Comparison of ENCODE assay signal across 14 mouse cellular contexts in the genomic region with DNA sequence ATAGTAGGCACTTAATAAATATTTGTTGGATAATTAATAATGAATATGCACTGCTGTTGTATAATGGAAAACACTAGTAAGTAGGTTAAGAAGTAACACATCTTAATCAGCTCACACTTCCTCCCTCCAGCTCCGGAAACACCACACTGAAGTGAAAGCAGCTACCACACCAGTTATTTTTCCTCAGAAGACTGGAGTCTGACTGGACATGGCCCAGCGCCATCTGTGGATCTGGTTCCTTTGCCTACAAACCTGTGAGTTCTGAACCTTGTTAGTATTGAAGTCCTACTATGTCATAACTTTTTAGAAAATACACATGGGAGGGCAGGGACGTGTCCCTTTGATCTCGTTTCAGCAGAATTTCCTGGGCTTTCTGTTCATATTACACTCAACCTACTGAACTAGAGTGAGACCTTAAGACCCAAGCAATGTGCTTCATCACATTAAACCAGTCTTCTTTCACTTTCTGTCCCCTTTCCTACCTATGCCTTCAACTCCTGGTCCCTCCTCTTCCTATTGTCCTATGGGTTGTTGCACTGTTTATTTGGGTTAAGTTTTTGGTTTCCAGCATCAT. TPM values are rescaled to one million over a fixed set of nuclear protein-coding genes. Genes with fewer than 3 reads are reported as not detected.
DNase-seq lines count a peak whose midpoint lies in the region; ATAC-seq lines count a peak whose summit lies in the region.
"Had no signal": no experiment of that assay in that cellular context is flagged by ENCODE, and none has a peak within 500 bp of the region (broad histone marks: within the 10 kb centered on the region; RNA-seq: fewer than 3 reads in every experiment).

No protein-coding gene starts in this region.

- no peaks in the 10 kb centered on the region for H3K9me3 ChIP-seq in heart, embryonic 12.5 days (replicated peaks)
- no peaks in the 10 kb centered on the region for H3K9me3 ChIP-seq in liver, embryonic 15.5 days (replicated peaks)
- H3K9me3 ChIP-seq in intestine, embryonic 16.5 days (ENCODE audit: control insufficient read depth, low read length) = no peaks in the 10 kb centered on the region

- peak; percentile 93 for DNase-seq in heart, adult 11 months
- peak; percentile 13 for DNase-seq in brain, adult 2 months (ENCODE audit: low read depth, low spot score)
- peak; percentile 19 to 64 for DNase-seq in spleen, postnatal 4 days (ENCODE audit: low spot score in 2 of 2)
- no peak for DNase-seq in kidney, adult 18-20 months
- DNase-seq in cerebellum, adult 9-10 months = no peak
- DNase-seq: adrenal gland, adult 8-10 months had no signal

- H3K4me3 ChIP-seq in heart, embryonic 12.5 days = no peak overlapping the region
- peak overlapping the region; percentile 14; the same call in 1 of the 2 replicates for H3K4me3 ChIP-seq in liver, embryonic 15.5 days (replicated peaks)
- H3K4me3 ChIP-seq in intestine, embryonic 16.5 days (ENCODE audit: low read length) = no peak overlapping the region

- H3K27ac ChIP-seq in heart, embryonic 12.5 days (ENCODE audit: poor library complexity, severe bottlenecking) = no peak overlapping the region
- peak overlapping the region; percentile 48 for H3K27ac ChIP-seq in liver, embryonic 15.5 days (replicated peaks)
- no peak overlapping the region for H3K27ac ChIP-seq in intestine, embryonic 16.5 days (ENCODE audit: low read length)

- WGBS in heart, embryonic 12.5 days = 69% methylated on average over 4 of the region's 4 CpGs
- 21% methylated on average over 4 of the region's 4 CpGs for WGBS in liver, embryonic 15.5 days (ENCODE audit: insufficient replicate concordance)
- WGBS in intestine, embryonic 16.5 days = 81% methylated on average over 4 of the region's 4 CpGs

- no peaks in the 10 kb centered on the region for H3K36me3 ChIP-seq in heart, embryonic 12.5 days
- H3K36me3 ChIP-seq in liver, embryonic 15.5 days (replicated peaks) = no peaks in the 10 kb centered on the region
- no peaks in the 10 kb centered on the region for H3K36me3 ChIP-seq in intestine, embryonic 16.5 days (ENCODE audit: control insufficient read depth, insufficient read depth, low read length)

- H3K27me3 ChIP-seq in heart, embryonic 12.5 days (replicated peaks) = no peaks in the 10 kb centered on the region
- no peaks in the 10 kb centered on the region for H3K27me3 ChIP-seq in liver, embryonic 15.5 days
- H3K27me3 ChIP-seq in intestine, embryonic 16.5 days (replicated peaks; ENCODE audit: control insufficient read depth, insufficient read depth, low read length) = no peaks in the 10 kb centered on the region

- no peaks in the 10 kb centered on the region for H3K4me1 ChIP-seq in heart, embryonic 12.5 days (replicated peaks)
- H3K4me1 ChIP-seq in liver, embryonic 15.5 days (replicated peaks) = 0 out of 2 replicates have a peak, but pooled peaks cover 3% of the 10 kb centered on the region
- no peaks in the 10 kb centered on the region for H3K4me1 ChIP-seq in intestine, embryonic 16.5 days (ENCODE audit: control insufficient read depth, insufficient read depth, low read length)

- ATAC-seq in heart, embryonic 12.5 days (ENCODE audit: insufficient number of reproducible peaks, low FRiP score) = no peak
- no peak for ATAC-seq in liver, embryonic 15.5 days (ENCODE audit: insufficient read depth)
- ATAC-seq in intestine, embryonic 16.5 days = no peak

- no peak overlapping the region for H3K4me2 ChIP-seq in heart, embryonic 12.5 days
- no peak overlapping the region for H3K4me2 ChIP-seq in liver, embryonic 15.5 days
- H3K4me2 ChIP-seq in intestine, embryonic 16.5 days (ENCODE audit: low read depth, low read length) = no peak overlapping the region

- no peak overlapping the region for H3K9ac ChIP-seq in heart, embryonic 12.5 days
- H3K9ac ChIP-seq in liver, embryonic 15.5 days = no peak overlapping the region
- no peak overlapping the region for H3K9ac ChIP-seq in intestine, embryonic 16.5 days (ENCODE audit: low read depth, low read length)

RNA-seq across cellular contexts. Expression of gene Cd84, which starts 1.0 kb away (rescaled TPM):
- polyA plus RNA-seq in heart, embryonic 12.5 days (2016; fragmentation: Nextera tagmentation; extraction: Ambion mirVana) = 0.98 and 1.7 TPM in 2 replicates
- 5.4 and 6.2 TPM in 2 replicates for polyA plus RNA-seq in liver, embryonic 15.5 days (2015; fragmentation: Nextera tagmentation; extraction: Ambion mirVana)
- polyA plus RNA-seq in intestine, embryonic 16.5 days (2015; fragmentation: Nextera tagmentation; extraction: Ambion mirVana) = 1.1 and 1.8 TPM in 2 replicates
- polyA plus RNA-seq: C2C12 had no signal

RNA-seq across cellular contexts. Expression of gene Gm10521, which starts 54.9 kb away (rescaled TPM):
- polyA plus RNA-seq in heart, embryonic 12.5 days (2016; fragmentation: Nextera tagmentation; extraction: Ambion mirVana) = not detected in 2 replicates
- not detected in 2 replicates for polyA plus RNA-seq in liver, embryonic 15.5 days (2015; fragmentation: Nextera tagmentation; extraction: Ambion mirVana)
- not detected in 2 replicates for polyA plus RNA-seq in intestine, embryonic 16.5 days (2015; fragmentation: Nextera tagmentation; extraction: Ambion mirVana)
- polyA plus RNA-seq: C2C12; embryonic facial prominence, embryonic 14.5 days; heart, embryonic 14.5 days; neural tube, embryonic 11.5 days; stomach, embryonic 14.5 days had no signal

Comparison
In these comparisons a context has a peak if more than half of its experiments do, and no peak if none do; other contexts are left out.
1. DNase-seq: peak in heart, adult 11 months (single experiment), brain, adult 2 months (single experiment) and spleen, postnatal 4 days (2 of 2); none in kidney, adult 18-20 months (single experiment) and cerebellum, adult 9-10 months (single experiment).